Mouse (Mus musculus) cerebellum, postnatal 36 days (tissue): ENCODE results near the gene Cadps.

Experiments used
- DNase-seq, 2 experiments: peaks; one replicate each; pipeline ENCODE4 v3.0.0; 2021 to 2022; ENCODE audit warnings: mixed read lengths in 2 of 2

The Cadps gene

GRCm38 (mm10) chr14:12459700-12460099 lies 363.2 kb downstream of the Cadps start:
- DNase-seq: no peak

GRCm38 (mm10) chr14:12455064-12455591 lies 367.8 kb downstream of the Cadps start:
- DNase-seq: no peak

GRCm38 (mm10) chr14:12450807-12451206 lies 372.1 kb downstream of the Cadps start:
- DNase-seq: no peak

- DNase-seq: no peak
Measured at GRCm38 (mm10) chr14:12448883-12449282, 374.0 kb downstream of the Cadps start.

- DNase-seq: no peak
Measured at GRCm38 (mm10) chr14:12441019-12441418, 381.9 kb downstream of the Cadps start.

GRCm38 (mm10) chr14:12437976-12438375 lies 384.9 kb downstream of the Cadps start:
- DNase-seq: no peak

GRCm38 (mm10) chr14:12437422-12437821 lies 385.5 kb downstream of the Cadps start:
- no peak for DNase-seq

- DNase-seq: no peak
Measured at GRCm38 (mm10) chr14:12436903-12437368, 385.9 kb downstream of the Cadps start.

GRCm38 (mm10) chr14:12428021-12428654 lies 394.7 kb downstream of the Cadps start:
- no peak for DNase-seq

GRCm38 (mm10) chr14:12425311-12425710 lies 397.6 kb downstream of the Cadps start:
- no peak for DNase-seq

- DNase-seq: no peak
Measured at GRCm38 (mm10) chr14:12410276-12410675, 412.6 kb downstream of the Cadps start.

- DNase-seq: no peak
Measured at GRCm38 (mm10) chr14:12409811-12410210, 413.1 kb downstream of the Cadps start.

GRCm38 (mm10) chr14:12406588-12406987 lies 416.3 kb downstream of the Cadps start:
- peak; percentile 56 to 58 for DNase-seq

GRCm38 (mm10) chr14:12405201-12405600 lies 417.7 kb downstream of the Cadps start:
- DNase-seq: peak; percentile 45 to 57

GRCm38 (mm10) chr14:12404724-12405123 lies 418.2 kb downstream of the Cadps start:
- no peak for DNase-seq

- DNase-seq: no peak
Measured at GRCm38 (mm10) chr14:12404052-12404451, 418.8 kb downstream of the Cadps start.

- DNase-seq: no peak
Measured at GRCm38 (mm10) chr14:12400116-12400515, 422.8 kb downstream of the Cadps start.

- DNase-seq: no peak
Measured at GRCm38 (mm10) chr14:12397561-12397960, 425.3 kb downstream of the Cadps start.

- no peak for DNase-seq
Measured at GRCm38 (mm10) chr14:12394318-12394717, 428.6 kb downstream of the Cadps start.

GRCm38 (mm10) chr14:12393271-12393861 lies 429.5 kb downstream of the Cadps start:
- peak; percentile 37 to 46 for DNase-seq

- DNase-seq: no peak
Measured at GRCm38 (mm10) chr14:12391167-12391566, 431.7 kb downstream of the Cadps start.

GRCm38 (mm10) chr14:12388806-12389436 lies 434.0 kb downstream of the Cadps start:
- DNase-seq: peak; percentile 79 to 82

- DNase-seq: no peak
Measured at GRCm38 (mm10) chr14:12388192-12388795, 434.6 kb downstream of the Cadps start.
